Mouse (Mus musculus) telencephalon, adult 2 months (tissue): Measurements from ENCODE around the gene Mettl6.

Experiments
- DNase-seq: peaks from one replicate; pipeline ENCODE4 v3.0.0-alpha.2; 2011; ENCODE audit warnings: low read depth, low spot score

The Mettl6 gene

GRCm38 (mm10) chr14:31494975-31495455, at the start of gene Mettl6:
Gene Mettl6 (minus strand): TSS chr14:31495040.
- peak; percentile 91 for DNase-seq

GRCm38 (mm10) chr14:31543885-31544442, 49.1 kb upstream of the Mettl6 start:
- DNase-seq, result no peak

- no peak for DNase-seq
These were observed 42.5 kb upstream of the Mettl6 start for GRCm38 (mm10) chr14:31537298-31537697.

GRCm38 (mm10) chr14:31532656-31533055, 37.8 kb upstream of the Mettl6 start:
- DNase-seq, result no peak

GRCm38 (mm10) chr14:31531506-31532148, 36.8 kb upstream of the Mettl6 start:
- DNase-seq, result no peak

GRCm38 (mm10) chr14:31530847-31531246, 36.0 kb upstream of the Mettl6 start:
- no peak for DNase-seq

GRCm38 (mm10) chr14:31525040-31525810, 30.4 kb upstream of the Mettl6 start:
- no peak for DNase-seq

- no peak for DNase-seq
These were observed 26.5 kb upstream of the Mettl6 start for GRCm38 (mm10) chr14:31521318-31521717.

GRCm38 (mm10) chr14:31519165-31519564, 24.3 kb upstream of the Mettl6 start:
- no peak for DNase-seq

GRCm38 (mm10) chr14:31515895-31516294, 21.1 kb upstream of the Mettl6 start:
- DNase-seq, result no peak

- DNase-seq, result no peak
These were observed 15.5 kb upstream of the Mettl6 start for GRCm38 (mm10) chr14:31510322-31510721.

GRCm38 (mm10) chr14:31509911-31510310, 15.1 kb upstream of the Mettl6 start:
- DNase-seq, result no peak

GRCm38 (mm10) chr14:31506456-31506855, 11.6 kb upstream of the Mettl6 start:
- DNase-seq, result no peak

GRCm38 (mm10) chr14:31503406-31503805, 8.6 kb upstream of the Mettl6 start:
- DNase-seq, result no peak

GRCm38 (mm10) chr14:31499526-31499925, 4.7 kb upstream of the Mettl6 start:
- DNase-seq, result no peak

GRCm38 (mm10) chr14:31496241-31496646, 1.4 kb upstream of the Mettl6 start:
- no peak for DNase-seq

GRCm38 (mm10) chr14:31495538-31495937, 698 bp upstream of the Mettl6 start:
- DNase-seq, result no peak

GRCm38 (mm10) chr14:31494349-31494974, 378 bp downstream of the Mettl6 start, which contains the start of gene Eaf1:
Gene Eaf1 (plus strand): TSS chr14:31494399.
- DNase-seq, result no peak

GRCm38 (mm10) chr14:31493901-31494300, 939 bp downstream of the Mettl6 start:
- no peak for DNase-seq

- DNase-seq, result no peak
These were observed 6.8 kb downstream of the Mettl6 start for GRCm38 (mm10) chr14:31488055-31488454.

- DNase-seq, result no peak
These were observed 8.4 kb downstream of the Mettl6 start for GRCm38 (mm10) chr14:31486465-31486864.

GRCm38 (mm10) chr14:31482417-31482816, 12.4 kb downstream of the Mettl6 start:
- DNase-seq, result no peak
